Mouse (Mus musculus) cerebellum, adult 2 months (tissue): ENCODE measurements around the gene 5330417C22Rik.

Experiments
- CTCF ChIP-seq: fragments of 200-500 bp; IDR thresholded peaks from 2 replicates; pipeline ENCODE4 v1.5.1; 2011; ENCODE audit warnings: low read depth, mild to moderate bottlenecking, control low read depth, low read length, moderate library complexity, borderline replicate concordance; ENCODE audit not compliant: insufficient read depth
- POLR2A ChIP-seq: fragments of 200-500 bp; IDR thresholded peaks from 2 replicates; pipeline ENCODE4 v1.6.1; 2011; ENCODE audit warnings: low read length, control low read depth, borderline replicate concordance; ENCODE audit not compliant: insufficient read depth

DNA sequence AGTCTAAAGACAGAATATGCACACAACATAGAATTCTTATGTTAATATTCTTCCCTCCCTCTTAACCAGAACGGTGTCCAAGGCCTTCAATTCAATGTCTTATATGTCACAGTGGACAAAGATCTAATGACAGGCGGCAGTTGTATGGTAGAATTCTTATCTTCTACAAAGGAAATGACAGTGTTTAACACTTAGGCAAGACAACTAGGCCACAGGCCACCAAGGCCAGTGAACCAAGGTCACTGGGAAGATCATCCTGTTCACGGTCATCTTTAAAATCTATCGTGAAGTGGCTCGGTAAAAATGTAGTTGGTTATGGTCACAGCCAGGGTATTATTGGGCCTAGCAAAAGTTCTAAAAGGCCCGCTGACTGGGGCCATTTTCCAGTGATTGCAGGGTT, 2.4 kb downstream of the 5330417C22Rik start, which contains the start of gene 1700013F07Rik:
- TF ChIP-seq POLR2A, result no peak
- no peak for TF ChIP-seq CTCF
